Mouse (Mus musculus) ZHBTc4 (cell line): Measurements from ENCODE around the gene Ergic1.

Source experiments
- DNase-seq: peaks from one replicate; pipeline ENCODE4 v3.0.0-alpha.2; 2011; ENCODE audit warnings: low read depth, low spot score

The Ergic1 gene

GRCm38 (mm10) chr17:26537722-26538471 is 23.4 kb upstream of the Ergic1 start:
- DNase-seq: peak; percentile 78

- no peak for DNase-seq
These were observed 21.2 kb upstream of the Ergic1 start for GRCm38 (mm10) chr17:26540083-26540482.

GRCm38 (mm10) chr17:26544319-26544963 is 16.8 kb upstream of the Ergic1 start:
- DNase-seq: no peak

GRCm38 (mm10) chr17:26547771-26548170 is 13.5 kb upstream of the Ergic1 start:
- DNase-seq: no peak

- peak; percentile 40 for DNase-seq
These were observed 12.7 kb upstream of the Ergic1 start for GRCm38 (mm10) chr17:26548566-26548965.

- DNase-seq: peak; percentile 81
These were observed 12.0 kb upstream of the Ergic1 start for GRCm38 (mm10) chr17:26549148-26549809.

- no peak for DNase-seq
These were observed 10.2 kb upstream of the Ergic1 start for GRCm38 (mm10) chr17:26551104-26551503.

- DNase-seq: no peak
These were observed 8.3 kb upstream of the Ergic1 start for GRCm38 (mm10) chr17:26553033-26553432.

- peak; percentile 46 for DNase-seq
These were observed 581 bp upstream of the Ergic1 start for GRCm38 (mm10) chr17:26560526-26561289.

- no peak for DNase-seq
These were observed 427 bp downstream of the Ergic1 start, which contains the start of gene Dusp1 for GRCm38 (mm10) chr17:26561651-26562181. TSS of gene Dusp1 (minus strand) at chr17:26562128.

- DNase-seq: no peak
These were observed 1.0 kb downstream of the Ergic1 start for GRCm38 (mm10) chr17:26562292-26562691.

- no peak for DNase-seq
These were observed 2.2 kb downstream of the Ergic1 start for GRCm38 (mm10) chr17:26563476-26563875.

GRCm38 (mm10) chr17:26564439-26564838 is 3.1 kb downstream of the Ergic1 start:
- no peak for DNase-seq

- DNase-seq: no peak
These were observed 6.0 kb downstream of the Ergic1 start for GRCm38 (mm10) chr17:26567142-26567817.

GRCm38 (mm10) chr17:26567818-26568173 is 6.5 kb downstream of the Ergic1 start:
- no peak for DNase-seq

- DNase-seq: no peak
These were observed 8.5 kb downstream of the Ergic1 start for GRCm38 (mm10) chr17:26569594-26570350.

- no peak for DNase-seq
These were observed 9.4 kb downstream of the Ergic1 start for GRCm38 (mm10) chr17:26570651-26571118.

GRCm38 (mm10) chr17:26571377-26571776 is 10.1 kb downstream of the Ergic1 start:
- DNase-seq: no peak

GRCm38 (mm10) chr17:26572265-26572664 is 11.0 kb downstream of the Ergic1 start:
- DNase-seq: no peak

GRCm38 (mm10) chr17:26574118-26574517 is 12.8 kb downstream of the Ergic1 start:
- no peak for DNase-seq
